Mouse (Mus musculus): ENCODE data around the gene Catsperd.
"Not testable (repeated sequence)": the region's sequence is repeated elsewhere in the genome, so short reads cannot be mapped to it uniquely, and the experiment has no call there.

GRCm38 (mm10) chr17:56613893-56614292 is 14.1 kb upstream of the Catsperd start:
- not testable (repeated sequence) for TF ChIP-seq POLR2A, CTCF (IDR thresholded peaks at IDR 0.05; ENCODE audit: insufficient read depth, low read depth, low read length)

Measured in olfactory bulb, adult 2 months (tissue).